Mouse (Mus musculus): Measurements from ENCODE around the gene Ccr4. TPM values are rescaled to one million over a fixed set of nuclear protein-coding genes. Genes with fewer than 3 reads are reported as not detected.

Ccr4 gene
- polyA plus RNA-seq, 1 experiment from 2014 or later: not detected

DNA sequence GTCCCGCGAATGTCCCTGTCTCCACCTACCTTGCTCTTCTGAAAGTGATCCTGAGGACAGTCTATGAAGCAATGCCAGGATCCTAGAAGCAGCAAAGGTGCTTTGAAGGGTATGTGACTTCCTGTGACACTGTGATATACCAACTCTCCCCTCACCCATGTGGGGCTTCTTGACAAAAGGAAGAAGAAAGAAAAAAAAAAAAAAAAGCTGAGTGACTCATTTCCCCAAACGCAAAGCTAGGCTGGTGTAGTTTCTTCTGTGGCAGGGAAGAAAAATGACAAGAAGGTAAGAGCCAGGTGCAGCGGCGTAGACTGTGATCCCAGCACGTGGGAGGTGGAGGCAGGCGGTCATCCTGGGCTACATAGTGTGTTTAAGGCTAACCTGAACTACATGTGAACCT is 8.2 kb downstream of the Ccr4 start:
- 85% methylated on average over 7 of the region's 7 CpGs for WGBS
- DNase-seq (ENCODE audit: low spot score, missing footprints): no peak

GRCm38 (mm10) chr9:114487481-114488258 is 17.0 kb downstream of the Ccr4 start:
- no peaks in the 10 kb centered on the region for H3K27me3 ChIP-seq (ENCODE audit: control insufficient read depth, insufficient read depth, low read length)
- ATAC-seq (ENCODE audit: low FRiP score): no peak
- no peaks in the 10 kb centered on the region for H3K9me3 ChIP-seq (ENCODE audit: control insufficient read depth, low read length)
- WGBS: 86% methylated on average over 23 of the region's 23 CpGs
- H3K9ac ChIP-seq (ENCODE audit: low read length): no peak overlapping the region
- no peaks in the 10 kb centered on the region for H3K36me3 ChIP-seq (ENCODE audit: control insufficient read depth, insufficient read depth, low read length)
- H3K4me3 ChIP-seq (ENCODE audit: low read depth, low read length): no peak overlapping the region
- no peak overlapping the region for H3K27ac ChIP-seq (ENCODE audit: low read depth, low read length)
- H3K4me1 ChIP-seq (ENCODE audit: control insufficient read depth, insufficient read depth, low read length): no peaks in the 10 kb centered on the region
- no peak for DNase-seq (ENCODE audit: low spot score, missing footprints)
- H3K4me2 ChIP-seq: no peak overlapping the region

More for the DNA sequence above, 8.2 kb downstream of the Ccr4 start:
- Histone ChIP-seq H3K27me3 (ENCODE audit: control insufficient read depth, insufficient read depth, low read length) (no peaks in the 10 kb centered on the region; the same call in 1 of the 2 replicates), H3K27ac (ENCODE audit: low read depth, low read length) (no peak overlapping the region), H3K9ac (ENCODE audit: low read length) (no peak overlapping the region), H3K4me2 (no peak overlapping the region), H3K9me3 (ENCODE audit: control insufficient read depth, low read length) (no peaks in the 10 kb centered on the region), H3K36me3 (ENCODE audit: control insufficient read depth, insufficient read depth, low read length) (no peaks in the 10 kb centered on the region), H3K4me1 (ENCODE audit: control insufficient read depth, insufficient read depth, low read length) (no peaks in the 10 kb centered on the region), H3K4me3 (ENCODE audit: low read depth, low read length) (no peak overlapping the region)
- ATAC-seq (ENCODE audit: low FRiP score): no peak

- H3K4me2 ChIP-seq: no peak overlapping the region
- H3K36me3 ChIP-seq (ENCODE audit: control insufficient read depth, insufficient read depth, low read length): no peaks in the 10 kb centered on the region
- no peak overlapping the region for H3K4me3 ChIP-seq (ENCODE audit: low read depth, low read length)
- H3K9ac ChIP-seq (ENCODE audit: low read length): no peak overlapping the region
- no peaks in the 10 kb centered on the region for H3K4me1 ChIP-seq (ENCODE audit: control insufficient read depth, insufficient read depth, low read length)
- H3K9me3 ChIP-seq (ENCODE audit: control insufficient read depth, low read length): no peaks in the 10 kb centered on the region
- ATAC-seq (ENCODE audit: low FRiP score): no peak
- 90% methylated on average over 4 of the region's 4 CpGs for WGBS
- no peaks in the 10 kb centered on the region for H3K27me3 ChIP-seq (ENCODE audit: control insufficient read depth, insufficient read depth, low read length)
- no peak overlapping the region for H3K27ac ChIP-seq (ENCODE audit: low read depth, low read length)
- no peak for DNase-seq (ENCODE audit: low spot score, missing footprints)
Observed at GRCm38 (mm10) chr9:114486808-114487207, 17.9 kb downstream of the Ccr4 start.

GRCm38 (mm10) chr9:114484771-114485170 is 19.9 kb downstream of the Ccr4 start:
- WGBS: 85% methylated on average over 5 of the region's 5 CpGs
- Histone ChIP-seq H3K27ac (ENCODE audit: low read depth, low read length) (no peak overlapping the region), H3K4me3 (ENCODE audit: low read depth, low read length) (no peak overlapping the region), H3K4me1 (ENCODE audit: control insufficient read depth, insufficient read depth, low read length) (no peaks in the 10 kb centered on the region), H3K9ac (ENCODE audit: low read length) (no peak overlapping the region), H3K27me3 (ENCODE audit: control insufficient read depth, insufficient read depth, low read length) (no peaks in the 10 kb centered on the region), H3K9me3 (ENCODE audit: control insufficient read depth, low read length) (no peaks in the 10 kb centered on the region), H3K4me2 (no peak overlapping the region), H3K36me3 (ENCODE audit: control insufficient read depth, insufficient read depth, low read length) (no peaks in the 10 kb centered on the region)
- no peak for DNase-seq (ENCODE audit: low spot score, missing footprints)
- ATAC-seq (ENCODE audit: low FRiP score): no peak

- Histone ChIP-seq H3K36me3 (ENCODE audit: control insufficient read depth, insufficient read depth, low read length) (no peaks in the 10 kb centered on the region), H3K4me3 (ENCODE audit: low read depth, low read length) (no peak overlapping the region), H3K27ac (ENCODE audit: low read depth, low read length) (no peak overlapping the region), H3K9ac (ENCODE audit: low read length) (no peak overlapping the region), H3K4me2 (no peak overlapping the region), H3K27me3 (ENCODE audit: control insufficient read depth, insufficient read depth, low read length) (no peaks in the 10 kb centered on the region), H3K9me3 (ENCODE audit: control insufficient read depth, low read length) (no peaks in the 10 kb centered on the region), H3K4me1 (ENCODE audit: control insufficient read depth, insufficient read depth, low read length) (no peaks in the 10 kb centered on the region)
- 78% methylated on average over 3 of the region's 3 CpGs for WGBS
- ATAC-seq (ENCODE audit: low FRiP score): no peak
- no peak for DNase-seq (ENCODE audit: low spot score, missing footprints)
Observed at GRCm38 (mm10) chr9:114480940-114481339, 23.8 kb downstream of the Ccr4 start.

DNA sequence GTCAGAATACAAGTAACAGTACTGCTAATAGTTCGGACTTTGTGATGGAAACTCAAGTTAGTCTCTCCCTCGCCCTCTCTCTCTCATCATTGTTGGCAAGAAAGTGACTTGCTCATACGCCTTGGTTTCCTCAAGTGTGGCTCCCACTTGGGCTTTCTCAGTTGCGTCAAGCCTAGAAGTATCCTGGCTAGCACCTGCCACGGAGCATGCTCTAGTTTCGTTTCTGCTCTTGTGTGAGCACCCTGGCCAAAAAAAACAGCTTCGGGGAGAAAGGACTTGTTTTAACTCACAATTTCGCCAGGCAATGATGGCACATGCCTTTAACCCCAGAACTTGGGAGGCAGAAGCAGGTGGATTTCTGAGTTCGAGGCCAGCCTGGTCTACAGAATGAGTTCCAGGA is 27.7 kb downstream of the Ccr4 start:
- no peaks in the 10 kb centered on the region for H3K4me1 ChIP-seq (ENCODE audit: control insufficient read depth, insufficient read depth, low read length)
- 93% methylated on average over 9 of the region's 9 CpGs for WGBS
- DNase-seq (ENCODE audit: low spot score, missing footprints) (no peak), ATAC-seq (ENCODE audit: low FRiP score) (no peak)
- no peak overlapping the region for H3K9ac ChIP-seq (ENCODE audit: low read length)
- no peak overlapping the region for H3K4me3 ChIP-seq (ENCODE audit: low read depth, low read length)
- no peak overlapping the region for H3K4me2 ChIP-seq
- H3K36me3 ChIP-seq (ENCODE audit: control insufficient read depth, insufficient read depth, low read length): no peaks in the 10 kb centered on the region
- H3K27ac ChIP-seq (ENCODE audit: low read depth, low read length): no peak overlapping the region
- H3K27me3 ChIP-seq (ENCODE audit: control insufficient read depth, insufficient read depth, low read length): no peaks in the 10 kb centered on the region
- H3K9me3 ChIP-seq (ENCODE audit: control insufficient read depth, low read length): no peaks in the 10 kb centered on the region

DNA sequence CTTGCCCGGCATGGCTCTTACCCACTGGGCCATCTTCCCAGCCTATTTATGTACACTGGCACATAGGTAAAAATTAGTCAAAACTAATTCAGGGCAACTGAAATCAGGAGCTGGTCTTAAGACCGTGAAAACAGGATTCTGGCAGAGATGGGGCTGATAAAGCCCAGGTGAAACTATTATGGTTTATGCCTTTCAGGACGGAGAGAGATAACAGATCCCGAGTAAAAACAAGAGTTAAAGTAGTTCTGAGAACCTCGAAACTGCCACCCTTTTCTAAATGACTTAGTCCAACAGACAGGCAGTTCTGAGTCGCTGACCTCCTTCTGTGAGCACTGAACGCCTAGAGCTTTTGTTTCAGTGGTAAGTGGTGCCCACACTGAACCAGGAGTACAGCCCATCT is 32.8 kb downstream of the Ccr4 start:
- Histone ChIP-seq H3K4me3 (ENCODE audit: low read depth, low read length) (no peak overlapping the region), H3K27ac (ENCODE audit: low read depth, low read length) (no peak overlapping the region), H3K27me3 (ENCODE audit: control insufficient read depth, insufficient read depth, low read length) (no peaks in the 10 kb centered on the region), H3K4me1 (ENCODE audit: control insufficient read depth, insufficient read depth, low read length) (0 out of 2 replicates have a peak, but pooled peaks cover 2% of the 10 kb centered on the region), H3K9ac (ENCODE audit: low read length) (no peak overlapping the region), H3K9me3 (ENCODE audit: control insufficient read depth, low read length) (no peaks in the 10 kb centered on the region), H3K4me2 (no peak overlapping the region), H3K36me3 (ENCODE audit: control insufficient read depth, insufficient read depth, low read length) (no peaks in the 10 kb centered on the region)
- DNase-seq (ENCODE audit: low spot score, missing footprints) (no peak), ATAC-seq (ENCODE audit: low FRiP score) (no peak)
- WGBS: 82% methylated on average over 7 of the region's 7 CpGs

DNA sequence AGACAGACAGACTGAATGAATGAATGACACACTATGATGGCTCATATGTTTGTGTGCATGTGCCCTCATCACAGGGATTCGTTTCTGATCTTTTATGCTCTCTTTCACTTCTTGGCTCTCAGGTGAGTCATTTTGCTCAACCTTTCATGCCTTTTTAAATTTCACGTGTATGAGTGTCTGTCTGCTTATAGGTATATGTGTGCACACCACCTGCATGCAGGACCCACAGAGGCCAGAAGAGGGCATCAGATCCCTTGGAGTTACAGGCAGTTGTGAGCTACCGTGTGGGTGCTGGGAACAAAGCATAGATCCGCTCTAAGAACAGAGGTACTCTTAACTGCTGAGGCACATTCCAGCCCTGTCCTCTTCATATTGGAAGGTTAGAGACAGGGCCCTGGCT is 36.0 kb downstream of the Ccr4 start:
- Histone ChIP-seq H3K4me2 (no peak overlapping the region), H3K9ac (ENCODE audit: low read length) (no peak overlapping the region), H3K36me3 (ENCODE audit: control insufficient read depth, insufficient read depth, low read length) (no peaks in the 10 kb centered on the region; the same call in 1 of the 2 replicates), H3K27ac (ENCODE audit: low read depth, low read length) (no peak overlapping the region), H3K9me3 (ENCODE audit: control insufficient read depth, low read length) (no peaks in the 10 kb centered on the region), H3K27me3 (ENCODE audit: control insufficient read depth, insufficient read depth, low read length) (no peaks in the 10 kb centered on the region), H3K4me3 (ENCODE audit: low read depth, low read length) (no peak overlapping the region), H3K4me1 (ENCODE audit: control insufficient read depth, insufficient read depth, low read length) (0 out of 2 replicates have a peak, but pooled peaks cover 2% of the 10 kb centered on the region)
- 90% methylated on average over 4 of the region's 4 CpGs for WGBS
- ATAC-seq (ENCODE audit: low FRiP score) (no peak), DNase-seq (ENCODE audit: low spot score, missing footprints) (no peak)

DNA sequence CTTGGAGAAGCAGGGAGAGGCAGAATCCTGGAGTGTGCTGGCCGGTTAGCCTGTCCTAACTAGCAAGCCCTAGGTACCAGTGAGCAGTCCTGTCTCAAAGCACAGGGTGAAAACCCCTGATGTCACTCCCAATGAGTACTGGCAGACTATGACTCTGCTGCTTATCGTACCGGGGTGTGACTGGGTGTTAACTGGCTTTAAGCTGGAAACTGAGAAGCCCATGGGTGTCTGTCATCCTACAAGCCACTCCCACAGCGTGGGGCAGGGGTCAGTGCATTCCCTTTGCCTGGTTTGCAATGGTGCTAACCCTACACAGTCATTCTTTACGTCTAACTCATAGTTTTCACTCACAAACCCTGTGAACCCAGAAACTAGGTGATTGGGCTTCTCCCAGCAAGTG is 36.5 kb downstream of the Ccr4 start:
- 0 out of 2 replicates have a peak, but pooled peaks cover 2% of the 10 kb centered on the region for H3K4me1 ChIP-seq (ENCODE audit: control insufficient read depth, insufficient read depth, low read length)
- 85% methylated on average over 5 of the region's 5 CpGs for WGBS
- H3K4me3 ChIP-seq (ENCODE audit: low read depth, low read length): no peak overlapping the region
- no peak for ATAC-seq (ENCODE audit: low FRiP score)
- H3K9ac ChIP-seq (ENCODE audit: low read length): no peak overlapping the region
- H3K9me3 ChIP-seq (ENCODE audit: control insufficient read depth, low read length): no peaks in the 10 kb centered on the region
- DNase-seq (ENCODE audit: low spot score, missing footprints): no peak
- no peaks in the 10 kb centered on the region; the same call in 1 of the 2 replicates for H3K36me3 ChIP-seq (ENCODE audit: control insufficient read depth, insufficient read depth, low read length)
- H3K4me2 ChIP-seq: no peak overlapping the region
- H3K27me3 ChIP-seq (ENCODE audit: control insufficient read depth, insufficient read depth, low read length): no peaks in the 10 kb centered on the region
- H3K27ac ChIP-seq (ENCODE audit: low read depth, low read length): no peak overlapping the region

Data from midbrain, embryonic 11.5 days (tissue).